Mouse (Mus musculus) limb, embryonic 11.5 days (tissue): ENCODE measurements around the gene Olfr1431. TPM values are rescaled to one million over a fixed set of nuclear protein-coding genes. Genes with fewer than 3 reads are reported as not detected.

Experiments
- polyA plus RNA-seq: library from polyadenylated mRNA; unstranded; fragments of >200 nt; fragmentation: Nextera tagmentation; extraction: Ambion mirVana; gene quantifications from 2 replicates; pipeline ENCODE4 v1.2.1, GENCODE M21; 2014

Gene Olfr1431
- polyA plus RNA-seq, 1 experiment from 2014 or later, result not detected

Other genes starting within 250 kb of the Olfr1431 start
- 6.1 and 7.2 TPM in 2 replicates for gene Osbp, start 234.7 kb upstream of the Olfr1431 start, polyA plus RNA-seq
- not detected in 2 replicates for gene Olfr1423, start 159.3 kb upstream of the Olfr1431 start, polyA plus RNA-seq
- gene Olfr1424, start 138.0 kb upstream of the Olfr1431 start, polyA plus RNA-seq, result not detected in 2 replicates
- gene Olfr1425, start 122.9 kb upstream of the Olfr1431 start, polyA plus RNA-seq, result not detected in 2 replicates
- gene Olfr1426, start 108.6 kb upstream of the Olfr1431 start, polyA plus RNA-seq, result not detected in 2 replicates
- gene Olfr1427, start 97.3 kb upstream of the Olfr1431 start, polyA plus RNA-seq, result not detected in 2 replicates
- gene Olfr1428, start 84.7 kb upstream of the Olfr1431 start, polyA plus RNA-seq, result not detected in 2 replicates
- gene Olfr76, start 77.4 kb upstream of the Olfr1431 start, polyA plus RNA-seq, result not detected in 2 replicates
- not detected in 2 replicates for gene Olfr1555-ps1, start 30.5 kb upstream of the Olfr1431 start, polyA plus RNA-seq
- not detected in 2 replicates for gene Olfr1432, start 32.0 kb downstream of the Olfr1431 start, polyA plus RNA-seq
- not detected in 2 replicates for gene Olfr262, start 41.0 kb downstream of the Olfr1431 start, polyA plus RNA-seq
- gene Olfr235, start 60.4 kb downstream of the Olfr1431 start, polyA plus RNA-seq, result not detected in 2 replicates
- not detected in 2 replicates for gene Olfr1434, start 79.2 kb downstream of the Olfr1431 start, polyA plus RNA-seq
- gene Olfr1436, start 98.5 kb downstream of the Olfr1431 start, polyA plus RNA-seq, result not detected in 2 replicates
- gene Olfr1437, start 124.5 kb downstream of the Olfr1431 start, polyA plus RNA-seq, result not detected in 2 replicates
- not detected in 2 replicates for gene Olfr1438-ps1, start 135.3 kb downstream of the Olfr1431 start, polyA plus RNA-seq
- gene Olfr1440, start 186.6 kb downstream of the Olfr1431 start, polyA plus RNA-seq, result not detected in 2 replicates
- not detected in 2 replicates for gene Olfr1441, start 216.8 kb downstream of the Olfr1431 start, polyA plus RNA-seq
- gene Pfpl, start 227.3 kb downstream of the Olfr1431 start, polyA plus RNA-seq, result not detected in 2 replicates